Mouse (Mus musculus) kidney, adult 2 months (tissue): Measurements from ENCODE around the gene Ccndbp1.

ENCODE experiments used
- CTCF ChIP-seq: fragments of 200-500 bp; conservative IDR thresholded peaks from 2 replicates; pipeline ENCODE4 v1.5.1; 2011; ENCODE audit warnings: low read depth, mild to moderate bottlenecking, control low read depth, low read length, moderate library complexity, mixed read lengths; ENCODE audit not compliant: insufficient read depth, insufficient read length
- POLR2A ChIP-seq: fragments of 200-500 bp; IDR thresholded peaks from one replicate; pipeline ENCODE4 v1.6.1; 2011; ENCODE audit warnings: low read depth, low read length, control low read depth

- TF ChIP-seq CTCF (no peak), POLR2A (no peak)
Measured at GRCm38 (mm10) chr2:121015507-121015906, 7.3 kb downstream of the Ccndbp1 start.
